Mouse (Mus musculus) liver, postnatal 0 days (tissue): ENCODE measurements around the gene Frmpd1. TPM values are rescaled to one million over a fixed set of nuclear protein-coding genes. Genes with fewer than 3 reads are reported as not detected.
A peak's percentile ranks its signal among the peaks of the same experiment; 100 is the strongest.

ENCODE experiments used
- ATAC-seq: fragments of 200-750 bp; cut with Nextera tagmentation; 2 replicates; pipeline ENCODE4 v1.8.0; 2017; ENCODE audit warnings: mild to moderate bottlenecking, moderate library complexity
- DNase-seq: peaks from one replicate; pipeline ENCODE4 v3.0.0-alpha.2; 2016
- H3K27ac ChIP-seq: fragments of 300-500 bp; sonication (generic); 2 replicates; pipeline ENCODE4 v1.5.1; 2014; ENCODE audit warnings: antibody characterized with exemption, moderate library complexity, mild to moderate bottlenecking, low read depth
- H3K27me3 ChIP-seq: fragments of 300-500 bp; sonication (generic); 2 replicates; pipeline ENCODE4 v1.6.1; 2014; ENCODE audit warnings: low read length, control low read depth, mixed read lengths; ENCODE audit not compliant: insufficient read depth
- H3K36me3 ChIP-seq: fragments of 300-500 bp; sonication (generic); replicated peaks from 2 replicates; pipeline ENCODE4 v1.6.1; 2014; ENCODE audit warnings: mild to moderate bottlenecking, control low read depth, low read length, moderate library complexity, mixed read lengths; ENCODE audit not compliant: insufficient read depth
- H3K4me1 ChIP-seq: fragments of 300-500 bp; sonication (generic); 2 replicates; pipeline ENCODE4 v1.6.1; 2014; ENCODE audit warnings: antibody characterized with exemption, mild to moderate bottlenecking, control low read depth; ENCODE audit not compliant: insufficient read depth
- H3K4me2 ChIP-seq: fragments of 300-500 bp; sonication (generic); 2 replicates; pipeline ENCODE4 v1.6.1; 2014; ENCODE audit warnings: low read depth, mild to moderate bottlenecking, low read length, moderate library complexity, mixed read lengths
- H3K4me3 ChIP-seq: fragments of 300-500 bp; sonication (generic); 2 replicates; pipeline ENCODE4 v1.5.1; 2014; ENCODE audit warnings: low read depth, low read length
- H3K9ac ChIP-seq: fragments of 300-500 bp; sonication (generic); replicated peaks from 2 replicates; pipeline ENCODE4 v1.6.1; 2014; ENCODE audit warnings: mild to moderate bottlenecking, moderate library complexity
- H3K9me3 ChIP-seq: fragments of 300-500 bp; sonication (generic); 2 replicates; pipeline ENCODE4 v1.6.1; 2016; ENCODE audit warnings: mild to moderate bottlenecking, control low read depth, low read length, mixed read lengths
- CTCF ChIP-seq: sonication (generic); IDR thresholded peaks from 2 replicates; pipeline ENCODE4 v1.5.1; 2016; ENCODE audit warnings: antibody characterized with exemption, low read depth
- EP300 ChIP-seq: IDR thresholded peaks from 2 replicates; pipeline ENCODE4 v1.6.1; 2016; ENCODE audit warnings: antibody characterized with exemption, low read depth, mild to moderate bottlenecking
- WGBS: fragments of 180-500 bp; shearing (Covaris S2); extraction: QIAGEN DNeasy Blood & Tissue Kit; methylation state at CpG from one replicate; pipeline ENCODE4 v1.1.7; 2014; ENCODE audit not compliant: insufficient replicate concordance; 5-methylcytosine and 5-hydroxymethylcytosine counted together
- polyA plus RNA-seq: library from polyadenylated mRNA; unstranded; fragments of >200 nt; fragmentation: Nextera tagmentation; extraction: Ambion mirVana; gene quantifications from 2 replicates; pipeline ENCODE4 v1.2.1, GENCODE M21; 2015

Frmpd1 gene
- polyA plus RNA-seq, 1 experiment from 2014 or later = 0.04 TPM

GRCm38 (mm10) chr4:45158608-45159007 lies 26.1 kb upstream of the Frmpd1 start:
- Histone ChIP-seq H3K27ac (no peak overlapping the region), H3K4me3 (no peak overlapping the region), H3K4me1 (no peaks in the 10 kb centered on the region), H3K9me3 (no peaks in the 10 kb centered on the region), H3K36me3 (no peaks in the 10 kb centered on the region), H3K27me3 (no peaks in the 10 kb centered on the region), H3K4me2 (no peak overlapping the region), H3K9ac (no peak overlapping the region)
- WGBS = 43% methylated on average over 9 of the region's 9 CpGs
- DNase-seq (no peak), ATAC-seq (no peak)
- no peak for TF ChIP-seq CTCF
- no peak for TF ChIP-seq EP300

GRCm38 (mm10) chr4:45160773-45161172 lies 23.9 kb upstream of the Frmpd1 start:
- Histone ChIP-seq H3K27me3 (no peaks in the 10 kb centered on the region), H3K27ac (no peak overlapping the region), H3K9me3 (no peaks in the 10 kb centered on the region), H3K4me2 (no peak overlapping the region), H3K36me3 (no peaks in the 10 kb centered on the region), H3K9ac (no peak overlapping the region), H3K4me1 (no peaks in the 10 kb centered on the region), H3K4me3 (no peak overlapping the region)
- no peak for TF ChIP-seq CTCF
- TF ChIP-seq EP300 = peak; percentile 67
- WGBS = 50% methylated on average over 6 of the region's 6 CpGs
- no peak for DNase-seq
- ATAC-seq = no peak

GRCm38 (mm10) chr4:45163711-45164110 lies 21.0 kb upstream of the Frmpd1 start:
- no peak for TF ChIP-seq EP300
- peak; percentile 63 for TF ChIP-seq CTCF
- ATAC-seq = no peak
- Histone ChIP-seq H3K36me3 (no peaks in the 10 kb centered on the region), H3K27me3 (no peaks in the 10 kb centered on the region), H3K4me2 (no peak overlapping the region), H3K4me1 (no peaks in the 10 kb centered on the region), H3K9me3 (no peaks in the 10 kb centered on the region), H3K4me3 (no peak overlapping the region), H3K9ac (no peak overlapping the region), H3K27ac (no peak overlapping the region)
- 5% methylated on average over 1 of the region's 1 CpGs for WGBS
- DNase-seq = no peak

GRCm38 (mm10) chr4:45165477-45165876 lies 19.2 kb upstream of the Frmpd1 start:
- WGBS = 87% methylated on average over 1 of the region's 1 CpGs
- Histone ChIP-seq H3K4me3 (no peak overlapping the region), H3K27ac (no peak overlapping the region), H3K9me3 (no peaks in the 10 kb centered on the region), H3K9ac (no peak overlapping the region), H3K4me1 (no peaks in the 10 kb centered on the region), H3K36me3 (no peaks in the 10 kb centered on the region), H3K4me2 (no peak overlapping the region), H3K27me3 (no peaks in the 10 kb centered on the region)
- DNase-seq (no peak), ATAC-seq (no peak)
- TF ChIP-seq CTCF (no peak), EP300 (no peak)

GRCm38 (mm10) chr4:45165955-45166354 lies 18.7 kb upstream of the Frmpd1 start:
- Histone ChIP-seq H3K27ac (no peak overlapping the region), H3K4me2 (no peak overlapping the region), H3K36me3 (no peaks in the 10 kb centered on the region), H3K27me3 (no peaks in the 10 kb centered on the region), H3K4me3 (no peak overlapping the region), H3K4me1 (no peaks in the 10 kb centered on the region), H3K9ac (no peak overlapping the region), H3K9me3 (no peaks in the 10 kb centered on the region)
- TF ChIP-seq EP300 = no peak
- no peak for TF ChIP-seq CTCF
- DNase-seq = no peak
- ATAC-seq = no peak
- WGBS = 72% methylated on average over 3 of the region's 3 CpGs

- Histone ChIP-seq H3K36me3 (no peaks in the 10 kb centered on the region), H3K27ac (no peak overlapping the region), H3K4me3 (no peak overlapping the region), H3K4me2 (no peak overlapping the region), H3K27me3 (no peaks in the 10 kb centered on the region), H3K4me1 (no peaks in the 10 kb centered on the region), H3K9ac (no peak overlapping the region), H3K9me3 (no peaks in the 10 kb centered on the region)
- TF ChIP-seq CTCF (no peak), EP300 (no peak)
- DNase-seq (no peak), ATAC-seq (no peak)
- 80% methylated on average over 9 of the region's 9 CpGs for WGBS
Observed at GRCm38 (mm10) chr4:45171340-45171739, 13.3 kb upstream of the Frmpd1 start.
